Mouse (Mus musculus) intestine, postnatal 0 days (tissue): ENCODE results near the gene Rassf7. TPM values are rescaled to one million over a fixed set of nuclear protein-coding genes. Genes with fewer than 3 reads are reported as not detected.
A peak's percentile ranks its signal among the peaks of the same experiment; 100 is the strongest.

Experiments used
- ATAC-seq: fragments of 200-750 bp; cut with Nextera tagmentation; 2 replicates; pipeline ENCODE4 v1.8.0; 2017; ENCODE audit warnings: mild to moderate bottlenecking, moderate TSS enrichment, moderate library complexity
- H3K27ac ChIP-seq: fragments of 300-500 bp; sonication (generic); 2 replicates; pipeline ENCODE4 v1.5.1; 2014; ENCODE audit warnings: mild to moderate bottlenecking, low read depth, low read length, moderate library complexity
- H3K27me3 ChIP-seq: fragments of 300-500 bp; sonication (generic); replicated peaks from 2 replicates; pipeline ENCODE4 v1.6.1; 2014; ENCODE audit warnings: low read length, mixed read lengths; ENCODE audit not compliant: control insufficient read depth, insufficient read depth
- H3K36me3 ChIP-seq: fragments of 300-500 bp; sonication (generic); 2 replicates; pipeline ENCODE4 v1.6.1; 2014; ENCODE audit warnings: mild to moderate bottlenecking, moderate library complexity; ENCODE audit not compliant: control insufficient read depth, insufficient read depth
- H3K4me1 ChIP-seq: fragments of 300-500 bp; sonication (generic); replicated peaks from 2 replicates; pipeline ENCODE4 v1.6.1; 2014; ENCODE audit warnings: antibody characterized with exemption, low read length, mixed read lengths; ENCODE audit not compliant: control insufficient read depth, insufficient read depth
- H3K4me2 ChIP-seq: fragments of 300-500 bp; sonication (generic); replicated peaks from 2 replicates; pipeline ENCODE4 v1.6.1; 2014; ENCODE audit warnings: low read depth, mild to moderate bottlenecking, moderate library complexity
- H3K4me3 ChIP-seq: fragments of 300-500 bp; sonication (generic); 2 replicates; pipeline ENCODE4 v1.5.1; 2014; ENCODE audit warnings: low read depth, low read length
- H3K9ac ChIP-seq: fragments of 300-500 bp; sonication (generic); 2 replicates; pipeline ENCODE4 v1.6.1; 2014; ENCODE audit warnings: mild to moderate bottlenecking, low read depth, low read length
- H3K9me3 ChIP-seq: fragments of 300-500 bp; sonication (generic); 2 replicates; pipeline ENCODE4 v1.6.1; 2016; ENCODE audit warnings: mixed run types; ENCODE audit not compliant: control insufficient read depth
- CTCF ChIP-seq: sonication (generic); IDR thresholded peaks from 2 replicates; pipeline ENCODE4 v1.5.1; 2016; ENCODE audit warnings: low read depth, mild to moderate bottlenecking, control low read depth, antibody characterized with exemption, moderate library complexity
- WGBS: fragments of 180-500 bp; shearing (Covaris S2); extraction: QIAGEN DNeasy Blood & Tissue Kit; methylation state at CpG from one replicate; pipeline ENCODE4 v1.1.7; 2014; 5-methylcytosine and 5-hydroxymethylcytosine counted together
- polyA plus RNA-seq: library from polyadenylated mRNA; unstranded; fragments of >200 nt; fragmentation: Nextera tagmentation; extraction: Ambion mirVana; gene quantifications from 2 replicates; pipeline ENCODE4 v1.2.1, GENCODE M21; 2015

Rassf7 gene
- polyA plus RNA-seq: 47.6 and 52.7 TPM in 2 replicates

DNA sequence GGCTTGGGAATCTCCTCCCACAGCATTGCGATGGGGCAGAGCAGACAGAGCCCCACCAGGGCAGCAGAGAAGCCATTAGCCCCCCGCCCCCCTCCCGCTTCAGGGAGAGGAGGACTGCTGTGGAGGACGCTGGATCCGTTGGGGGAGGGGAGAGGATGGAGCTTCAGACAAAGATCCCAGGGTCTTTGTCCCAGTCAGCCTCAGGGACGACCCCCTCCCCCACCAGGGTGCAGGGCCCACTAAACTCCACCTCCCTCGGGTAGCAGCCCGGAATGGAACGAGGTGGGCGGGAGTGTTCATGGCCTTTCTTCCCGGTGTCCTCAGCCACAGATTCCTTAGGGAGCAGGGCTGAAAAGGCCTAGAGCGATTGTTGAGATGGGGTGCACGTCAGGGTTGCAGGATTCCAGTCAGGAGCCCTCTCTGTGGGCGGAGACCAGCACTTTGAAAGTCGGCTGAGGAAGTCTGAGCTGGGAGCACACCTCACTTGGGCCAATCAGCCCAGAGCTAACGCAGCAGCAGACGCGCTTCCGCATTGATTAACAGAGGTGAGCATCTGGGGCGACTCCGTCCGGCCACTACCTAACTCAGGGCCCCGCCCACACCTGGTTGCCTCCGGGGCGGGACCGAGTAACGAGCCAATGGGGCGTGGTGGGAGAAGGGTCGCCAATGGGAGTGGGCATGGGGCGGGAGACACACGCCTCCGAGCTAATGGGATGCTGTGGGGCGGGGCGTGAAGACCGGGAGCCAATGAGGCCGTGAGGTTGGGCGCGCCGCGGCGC, at the start of gene Rassf7:
Gene Rassf7, plus strand, starts transcription at position 760 of the 779 bp plus-strand sequence.
- H3K36me3 ChIP-seq: peaks cover 12% of the 10 kb centered on the region; the same call in 1 of the 2 replicates
- WGBS: under 1% methylated on average over 41 of the region's 41 CpGs
- no peaks in the 10 kb centered on the region for H3K9me3 ChIP-seq
- no peaks in the 10 kb centered on the region for H3K27me3 ChIP-seq
- peak within 1 kb of the TSS; percentile 95 for H3K4me2 ChIP-seq
- H3K27ac ChIP-seq: peak within 1 kb of the TSS; percentile 98
- H3K4me1 ChIP-seq: peaks cover 19% of the 10 kb centered on the region
- peak within 1 kb of the TSS; percentile 75 for H3K9ac ChIP-seq
- TF ChIP-seq CTCF: no peak
- H3K4me3 ChIP-seq: peak within 1 kb of the TSS; percentile 62
- peak; percentile 91 for ATAC-seq

DNA sequence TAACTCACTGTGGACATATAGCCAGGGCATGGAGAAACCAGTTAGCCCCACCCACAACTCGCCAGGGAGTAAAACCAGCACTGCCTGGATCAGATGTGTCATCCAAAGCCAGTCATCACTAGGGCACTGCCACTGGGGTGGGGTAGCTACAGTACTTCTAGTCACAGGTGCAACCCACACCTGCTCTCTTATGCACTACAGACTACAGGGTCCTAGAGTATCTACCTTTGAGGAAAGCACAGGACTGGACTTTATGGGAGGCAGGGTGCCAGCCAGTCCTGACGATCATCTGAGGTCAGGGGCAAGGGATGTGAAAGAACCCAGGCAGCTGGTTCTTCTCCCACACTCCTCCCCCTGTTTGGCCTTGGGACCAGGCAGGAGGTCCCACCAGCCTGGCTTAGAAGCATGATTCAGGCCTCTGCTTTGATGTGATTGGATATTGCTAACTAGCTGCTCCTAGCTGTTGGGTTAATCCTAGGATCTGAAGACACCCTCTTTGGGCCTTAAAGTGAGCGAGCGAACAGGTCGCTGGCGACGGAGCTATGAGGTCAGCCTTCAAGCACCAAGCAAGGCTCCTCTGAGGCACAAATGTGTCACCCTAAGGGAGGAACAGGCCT, 47.7 kb upstream of the Rassf7 start:
- TF ChIP-seq CTCF: no peak
- Histone ChIP-seq H3K9ac (peak overlapping the region; percentile 62), H3K4me2 (peak overlapping the region; percentile 76), H3K4me3 (peak overlapping the region; percentile 54), H3K27ac (peak overlapping the region; percentile 46; the same call in 1 of the 2 replicates), H3K4me1 (peaks cover 8% of the 10 kb centered on the region), H3K9me3 (no peaks in the 10 kb centered on the region), H3K36me3 (peaks cover 28% of the 10 kb centered on the region), H3K27me3 (no peaks in the 10 kb centered on the region)
- 17% methylated on average over 7 of the region's 7 CpGs for WGBS
- ATAC-seq: peak; percentile 26

DNA sequence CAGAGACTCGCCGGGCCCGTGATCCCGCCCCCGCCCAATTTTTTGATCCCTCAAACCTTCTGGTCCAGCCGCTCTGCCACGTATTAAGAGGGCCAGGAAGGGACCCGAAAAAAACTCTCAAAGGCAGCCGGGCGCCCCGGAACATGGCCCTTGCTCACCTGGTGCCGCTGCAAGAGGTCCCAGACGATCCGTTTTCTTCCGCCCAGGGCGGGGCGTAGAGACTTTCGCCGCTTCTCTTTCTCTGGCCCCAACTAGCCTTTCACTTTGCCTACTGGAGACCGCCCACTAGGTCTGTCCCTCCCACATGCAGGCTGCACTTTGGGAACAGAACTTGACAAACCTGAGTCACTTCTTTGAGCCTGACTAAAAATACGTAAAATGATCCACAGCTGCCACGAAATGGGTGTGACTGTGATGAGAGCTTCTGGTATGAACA, 47.1 kb upstream of the Rassf7 start:
- H3K9me3 ChIP-seq: no peaks in the 10 kb centered on the region
- TF ChIP-seq CTCF: no peak
- peak overlapping the region; percentile 76 for H3K4me2 ChIP-seq
- peaks cover 23% of the 10 kb centered on the region for H3K36me3 ChIP-seq
- H3K4me1 ChIP-seq: peaks cover 12% of the 10 kb centered on the region
- peak overlapping the region; percentile 54 for H3K4me3 ChIP-seq
- no peaks in the 10 kb centered on the region for H3K27me3 ChIP-seq
- ATAC-seq: peak; percentile 59
- peak overlapping the region; percentile 46; the same call in 1 of the 2 replicates for H3K27ac ChIP-seq
- H3K9ac ChIP-seq: peak overlapping the region; percentile 62
- 2% methylated on average over 22 of the region's 22 CpGs for WGBS

DNA sequence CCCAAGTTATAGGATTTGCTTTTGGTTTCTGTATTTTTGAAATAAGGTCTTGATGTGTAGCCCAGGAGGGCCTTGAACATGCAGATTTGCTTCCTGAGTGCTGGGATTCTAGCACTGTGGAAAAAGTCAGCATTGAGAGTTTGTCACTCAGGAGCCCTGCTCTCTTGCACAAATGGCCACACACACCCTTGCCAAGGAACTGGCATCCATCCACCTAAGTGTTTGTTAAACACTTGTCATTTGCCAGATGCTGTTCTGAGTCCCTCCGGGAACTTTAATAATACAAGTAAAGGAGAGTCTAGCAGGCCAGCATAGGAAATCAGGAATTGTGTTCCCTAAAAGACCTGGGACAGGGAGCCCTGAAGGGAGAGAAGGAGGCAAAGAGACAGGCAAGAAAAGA, 46.4 kb upstream of the Rassf7 start:
- Histone ChIP-seq H3K36me3 (peaks cover 15% of the 10 kb centered on the region), H3K9me3 (no peaks in the 10 kb centered on the region), H3K27ac (no peak overlapping the region; the same call in 1 of the 2 replicates), H3K4me3 (no peak overlapping the region), H3K27me3 (no peaks in the 10 kb centered on the region), H3K4me2 (0 out of 2 replicates have a peak overlapping the region, but pooled peaks have one; percentile 76), H3K4me1 (peaks cover 12% of the 10 kb centered on the region), H3K9ac (no peak overlapping the region)
- TF ChIP-seq CTCF: no peak
- WGBS: 43% methylated on average over 1 of the region's 1 CpGs
- ATAC-seq: no peak

DNA sequence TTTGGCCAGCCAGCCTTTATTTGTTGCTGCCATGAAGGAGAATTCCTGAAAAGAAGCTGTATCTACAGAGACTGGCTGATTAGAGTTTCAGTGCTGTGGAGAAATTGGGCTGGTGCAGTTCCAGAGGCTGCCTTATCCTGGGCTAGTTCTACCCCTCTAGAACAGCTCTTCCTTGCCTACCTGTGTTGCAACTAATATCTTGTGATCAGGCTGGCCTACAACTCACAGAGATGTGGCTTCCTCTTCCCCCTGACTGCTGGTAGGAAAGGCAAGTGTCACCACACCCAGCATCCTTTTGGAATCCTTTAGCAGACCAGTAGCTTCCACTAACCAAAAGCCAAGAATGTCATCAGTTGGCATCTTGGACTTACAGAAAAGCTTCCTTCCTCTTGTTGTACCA, 45.8 kb upstream of the Rassf7 start:
- no peaks in the 10 kb centered on the region for H3K27me3 ChIP-seq
- no peak for ATAC-seq
- H3K9me3 ChIP-seq: no peaks in the 10 kb centered on the region
- TF ChIP-seq CTCF: no peak
- H3K36me3 ChIP-seq: peaks cover 10% of the 10 kb centered on the region
- no peak overlapping the region for H3K4me2 ChIP-seq
- H3K4me3 ChIP-seq: no peak overlapping the region
- H3K27ac ChIP-seq: no peak overlapping the region
- H3K4me1 ChIP-seq: peaks cover 12% of the 10 kb centered on the region
- H3K9ac ChIP-seq: no peak overlapping the region
